Mouse (Mus musculus) spleen, postnatal 10 days (tissue): ENCODE data around the gene Mettl7a3.
A peak's percentile ranks its signal among the peaks of the same experiment; 100 is the strongest.

Experiments used
- DNase-seq, 2 experiments: peaks; one replicate each; pipeline ENCODE4 v3.0.0; 2021 to 2022; ENCODE audit warnings: low spot score in 2 of 2

Mettl7a3 gene

DNA sequence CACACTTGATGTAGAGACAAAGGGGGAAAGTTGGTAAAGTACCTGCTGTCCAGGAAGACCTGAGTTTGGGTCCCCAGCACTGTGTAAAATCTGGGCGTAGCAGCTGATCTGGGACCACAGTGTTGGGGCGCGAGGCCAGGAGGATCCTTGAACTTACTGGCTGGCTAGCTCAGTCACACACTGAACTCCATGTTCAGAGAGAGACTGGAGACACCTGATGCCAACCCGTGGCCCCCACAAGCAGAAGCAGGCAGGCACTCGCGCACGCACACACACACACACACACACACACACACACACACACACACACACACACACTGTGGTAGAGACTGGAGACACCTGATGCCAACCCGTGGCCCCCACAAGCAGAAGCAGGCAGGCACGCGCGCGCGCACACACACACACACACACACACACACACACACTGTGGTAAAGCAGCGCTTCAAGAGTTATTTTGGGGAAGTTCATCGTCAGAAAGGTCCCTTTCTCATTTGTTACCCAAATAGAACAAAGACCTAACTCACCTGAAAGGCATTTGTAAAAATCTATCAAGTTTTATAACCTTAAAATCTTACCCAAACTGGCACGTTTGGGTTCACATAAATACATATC, 53.6 kb downstream of the Mettl7a3 start:
- DNase-seq = peak in 1 of 2 experiments; percentile 51

DNA sequence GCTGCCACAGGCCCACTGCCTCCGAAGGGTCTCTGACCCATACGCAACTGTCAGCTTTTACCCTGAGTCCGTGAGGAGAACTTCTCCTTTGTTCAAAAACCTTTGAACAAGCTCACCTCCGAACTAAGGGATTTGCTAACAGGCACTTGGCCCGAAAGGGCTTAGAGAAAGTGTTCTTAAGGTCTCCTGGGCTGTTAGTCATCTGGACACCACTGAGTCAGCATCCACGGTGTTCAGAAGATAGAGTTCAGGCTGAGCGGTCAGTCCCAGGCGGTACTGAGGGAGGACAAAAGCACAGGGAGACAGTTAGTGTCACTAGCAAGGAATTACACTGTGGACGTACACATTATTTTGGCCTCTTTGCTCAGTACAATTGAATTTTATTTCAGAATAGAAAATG, 54.2 kb downstream of the Mettl7a3 start:
- DNase-seq = no peak
